Mouse (Mus musculus) gastrocnemius, postnatal 14 days (tissue): ENCODE data around the gene Sgms1. TPM values are rescaled to one million over a fixed set of nuclear protein-coding genes. Genes with fewer than 3 reads are reported as not detected.

Source experiments
- DNase-seq: peaks from one replicate; pipeline ENCODE4 v3.0.0; 2021; ENCODE audit warnings: mixed read lengths
- intact Hi-C: fragments of 180-260 bp; cut with DNase I; formaldehyde crosslinking; loops from one replicate; pipeline ENCODE4 v1.15.1; 2025; ENCODE audit warnings: low total_unique reads
- total RNA-seq, 2 experiments: library from RNA; stranded (reverse); gene quantifications; 2 replicates each; pipeline ENCODE4 v1.2.3; 2021

Gene Sgms1
- total RNA-seq, 2 experiments from 2014 or later, result 35.2 to 55.0 TPM

DNA sequence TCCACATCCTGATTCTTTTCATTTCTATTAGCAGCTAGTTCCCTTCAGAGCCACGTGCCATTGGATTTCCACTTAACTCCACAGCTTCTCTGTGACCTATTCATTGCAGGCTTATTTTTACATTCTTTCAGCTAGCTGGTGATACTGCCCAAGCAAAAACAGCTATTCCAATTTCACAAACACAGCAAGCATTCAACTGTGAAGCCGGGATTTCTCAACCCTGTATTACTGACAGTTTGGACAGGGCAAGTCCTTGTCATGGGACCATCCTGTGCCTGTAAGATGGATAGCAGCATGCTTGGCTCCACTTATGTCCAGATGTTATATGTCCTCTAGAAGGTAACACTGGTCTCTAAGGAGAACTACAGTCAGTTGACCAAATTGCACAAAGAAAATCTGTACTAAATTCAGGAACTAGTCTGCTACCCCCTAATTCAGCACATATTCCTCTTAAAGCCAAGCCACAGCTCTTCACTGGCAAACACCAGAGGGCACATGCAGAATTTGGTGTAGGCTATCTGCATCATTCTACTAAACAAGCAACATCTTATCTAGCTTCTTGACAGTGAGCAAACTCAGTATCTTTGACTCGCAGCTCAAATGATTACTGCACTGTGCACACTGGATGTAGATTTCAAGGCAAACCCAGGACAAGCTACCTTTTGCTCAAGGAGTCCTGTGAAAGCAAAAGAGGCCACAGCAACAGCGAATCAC is 189.5 kb downstream of the Sgms1 start:
- no peak for DNase-seq
- intact Hi-C loops, result no loop called here

GRCm38 (mm10) chr19:32199133-32199532 is 190.4 kb downstream of the Sgms1 start:
- intact Hi-C loops, result no loop called here
- DNase-seq, result no peak

DNA sequence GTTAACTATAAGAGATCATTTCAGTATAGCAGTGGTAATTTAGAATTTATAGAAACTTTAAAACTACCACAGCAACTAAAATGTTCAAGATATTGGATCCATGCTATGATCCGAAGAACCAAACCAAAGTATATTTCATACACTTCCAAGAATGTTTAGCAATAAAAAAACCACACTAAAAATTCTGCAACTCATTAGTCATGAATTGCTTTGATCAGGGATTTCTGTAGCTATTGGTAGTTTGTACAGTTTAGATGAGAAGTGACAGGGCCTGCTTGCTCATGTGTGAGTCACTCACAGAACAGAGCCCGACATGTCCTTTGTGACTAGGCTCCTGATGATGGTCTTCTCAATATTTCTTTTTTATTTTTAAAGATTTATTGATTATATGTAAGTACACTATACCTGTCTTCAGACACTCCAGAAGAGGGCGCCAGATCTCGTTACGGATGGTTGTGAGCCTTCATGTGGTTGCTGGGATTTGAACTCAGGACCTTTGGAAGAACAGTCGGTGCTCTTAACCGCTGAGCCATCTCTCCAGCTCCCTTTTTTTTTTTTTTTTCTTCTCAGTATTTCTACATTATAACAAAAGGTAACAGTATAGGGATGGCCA is 190.9 kb downstream of the Sgms1 start:
- intact Hi-C loops, result no loop called here
- DNase-seq, result no peak

DNA sequence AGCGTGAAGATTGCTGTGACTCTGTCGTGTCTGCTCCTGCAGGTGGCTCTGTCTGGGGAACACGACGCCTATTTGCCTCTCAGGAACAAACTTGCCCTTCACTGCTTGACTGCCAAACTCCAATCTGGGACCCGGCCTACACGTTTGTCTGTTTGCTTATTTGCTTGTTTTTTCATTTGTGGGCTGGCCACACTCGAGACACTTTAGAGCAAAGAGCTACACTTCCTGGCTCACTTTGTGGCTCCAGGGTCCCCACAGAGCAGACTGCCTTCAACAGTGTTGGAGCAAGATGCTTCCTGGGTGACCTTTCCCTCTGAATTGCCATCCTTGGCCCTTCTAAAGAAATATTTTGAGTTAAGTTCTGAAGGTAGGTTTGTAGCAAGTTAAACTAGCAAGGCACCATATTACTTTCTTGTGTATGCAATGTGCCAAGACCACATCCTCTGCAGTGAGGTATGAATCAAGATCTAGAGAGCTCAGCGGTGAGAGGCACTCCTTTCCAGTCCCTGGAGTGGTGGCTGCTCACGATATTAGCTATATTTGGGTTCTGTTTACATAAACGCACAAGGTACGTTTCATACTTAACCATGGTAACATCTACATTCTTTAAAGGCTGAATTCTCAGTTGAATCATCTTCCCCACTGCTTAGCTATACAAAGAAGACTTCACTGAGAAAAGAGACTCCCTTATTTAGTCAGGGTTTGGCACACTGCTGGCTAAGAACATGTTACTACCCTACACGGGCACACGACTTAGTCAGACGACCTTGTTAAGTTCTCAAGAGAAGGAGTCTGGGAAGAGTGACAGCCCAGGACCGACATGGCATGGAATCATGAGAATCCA is 192.3 kb downstream of the Sgms1 start:
- DNase-seq, result no peak
- intact Hi-C loops, result no loop called here

DNA sequence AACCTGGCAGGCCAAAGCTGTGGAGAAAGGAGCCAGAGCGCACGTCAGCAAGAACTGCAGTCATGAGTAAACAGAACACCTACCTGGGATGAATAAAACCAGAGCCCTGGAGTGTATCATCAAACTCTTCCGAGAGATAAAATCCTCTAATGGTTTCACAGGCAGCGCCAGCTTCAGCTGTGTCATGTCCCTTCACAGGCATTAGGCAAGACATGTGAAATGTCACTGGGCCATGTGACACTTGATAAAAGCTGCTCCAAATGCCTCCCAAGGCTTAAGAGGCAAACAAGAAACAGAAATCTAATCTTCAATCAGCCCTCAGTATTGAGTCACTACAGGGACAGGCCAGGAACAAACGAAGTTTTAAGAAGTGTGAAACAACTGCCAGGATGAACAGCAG is 193.3 kb downstream of the Sgms1 start:
- intact Hi-C loops, result no loop called here
- no peak for DNase-seq

DNA sequence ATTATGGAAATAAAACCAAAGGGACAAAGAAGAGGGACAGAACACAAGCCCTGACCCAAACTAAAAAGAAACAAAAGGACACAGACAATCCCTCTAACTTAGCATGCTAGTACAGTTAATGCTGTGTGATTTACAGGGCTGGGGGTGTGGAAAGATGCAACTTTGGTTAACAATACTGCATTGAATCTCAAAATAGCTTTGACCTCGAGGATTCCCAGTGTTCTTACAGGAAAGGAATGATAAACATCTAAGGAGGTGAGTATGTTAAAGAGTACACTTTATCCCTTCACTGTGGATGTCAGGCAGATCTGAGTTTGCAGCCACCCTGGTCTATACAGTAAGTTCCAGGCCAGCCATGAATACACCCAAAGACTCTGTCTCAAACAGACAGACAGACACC is 194.7 kb downstream of the Sgms1 start:
- intact Hi-C loops, result no loop called here
- no peak for DNase-seq

GRCm38 (mm10) chr19:32194074-32194473 is 195.4 kb downstream of the Sgms1 start:
- intact Hi-C loops, result no loop called here
- DNase-seq, result no peak

- intact Hi-C loops, result no loop called here
- DNase-seq, result no peak
Measured at GRCm38 (mm10) chr19:32191596-32191995, 197.9 kb downstream of the Sgms1 start.

- intact Hi-C loops, result no loop called here
- no peak for DNase-seq
Measured at GRCm38 (mm10) chr19:32189961-32190360, 199.6 kb downstream of the Sgms1 start.

- intact Hi-C loops, result no loop called here
- no peak for DNase-seq
Measured at GRCm38 (mm10) chr19:32189036-32189436, 200.5 kb downstream of the Sgms1 start.

DNA sequence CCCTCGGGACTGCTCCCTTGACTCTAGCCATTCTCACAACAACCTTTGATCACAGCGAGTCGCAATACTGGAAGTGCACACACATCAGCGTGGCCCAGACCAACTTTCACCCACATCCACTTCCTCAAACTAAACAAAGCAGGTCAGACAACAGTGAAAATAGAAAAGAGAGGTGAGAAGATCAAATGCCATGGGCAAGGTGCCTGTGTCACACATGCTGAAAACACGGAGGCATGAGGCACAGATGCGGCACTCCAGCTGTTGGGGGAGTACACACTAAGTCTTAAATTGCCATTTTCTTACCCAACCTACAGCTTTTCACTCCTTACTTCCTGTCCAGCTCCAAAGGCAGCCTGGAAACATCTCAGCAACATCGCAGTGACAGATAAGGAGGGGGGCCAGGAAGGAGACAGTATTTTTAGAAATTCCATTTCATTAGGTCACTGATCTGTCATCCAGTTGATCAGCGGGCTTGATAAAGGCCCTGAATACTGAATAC is 202.9 kb downstream of the Sgms1 start:
- no peak for DNase-seq
- intact Hi-C loops, result no loop called here

GRCm38 (mm10) chr19:32183005-32183404 is 206.5 kb downstream of the Sgms1 start:
- intact Hi-C loops, result no loop called here
- no peak for DNase-seq

- intact Hi-C loops, result no loop called here
- DNase-seq, result no peak
Measured at GRCm38 (mm10) chr19:32182471-32182870, 207.0 kb downstream of the Sgms1 start.

DNA sequence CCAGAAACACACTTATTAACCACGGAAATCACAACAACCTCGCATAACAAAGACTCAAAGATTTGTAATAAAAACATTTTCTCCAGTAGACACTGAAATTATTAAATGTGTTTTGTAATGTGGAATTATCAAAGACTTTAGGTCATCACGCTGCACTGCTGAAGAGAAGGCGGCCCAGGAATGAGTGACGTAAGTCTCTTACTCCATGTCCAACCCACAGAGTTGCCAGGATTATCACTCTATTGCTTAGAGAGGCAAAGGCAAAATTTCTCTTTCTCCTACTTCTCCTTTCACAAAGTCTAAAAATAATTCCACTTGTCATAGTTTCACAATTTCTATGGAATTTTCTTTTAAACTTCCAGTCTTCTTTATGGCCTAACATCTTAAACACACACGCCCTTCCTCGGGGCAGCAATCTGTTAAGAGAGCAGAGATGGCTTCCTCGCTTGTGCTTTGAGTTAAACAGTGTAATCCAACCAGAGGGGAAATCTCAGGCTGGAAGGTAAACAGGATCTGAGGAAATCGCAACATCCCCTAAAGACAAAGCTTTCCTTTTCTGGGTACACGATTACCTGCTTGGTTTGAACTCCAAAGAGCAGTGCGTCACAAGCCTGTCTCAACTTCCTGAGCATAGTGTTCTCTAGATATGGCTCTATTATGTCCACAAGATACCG is 207.7 kb downstream of the Sgms1 start:
- DNase-seq, result no peak
- intact Hi-C loops, result no loop called here

DNA sequence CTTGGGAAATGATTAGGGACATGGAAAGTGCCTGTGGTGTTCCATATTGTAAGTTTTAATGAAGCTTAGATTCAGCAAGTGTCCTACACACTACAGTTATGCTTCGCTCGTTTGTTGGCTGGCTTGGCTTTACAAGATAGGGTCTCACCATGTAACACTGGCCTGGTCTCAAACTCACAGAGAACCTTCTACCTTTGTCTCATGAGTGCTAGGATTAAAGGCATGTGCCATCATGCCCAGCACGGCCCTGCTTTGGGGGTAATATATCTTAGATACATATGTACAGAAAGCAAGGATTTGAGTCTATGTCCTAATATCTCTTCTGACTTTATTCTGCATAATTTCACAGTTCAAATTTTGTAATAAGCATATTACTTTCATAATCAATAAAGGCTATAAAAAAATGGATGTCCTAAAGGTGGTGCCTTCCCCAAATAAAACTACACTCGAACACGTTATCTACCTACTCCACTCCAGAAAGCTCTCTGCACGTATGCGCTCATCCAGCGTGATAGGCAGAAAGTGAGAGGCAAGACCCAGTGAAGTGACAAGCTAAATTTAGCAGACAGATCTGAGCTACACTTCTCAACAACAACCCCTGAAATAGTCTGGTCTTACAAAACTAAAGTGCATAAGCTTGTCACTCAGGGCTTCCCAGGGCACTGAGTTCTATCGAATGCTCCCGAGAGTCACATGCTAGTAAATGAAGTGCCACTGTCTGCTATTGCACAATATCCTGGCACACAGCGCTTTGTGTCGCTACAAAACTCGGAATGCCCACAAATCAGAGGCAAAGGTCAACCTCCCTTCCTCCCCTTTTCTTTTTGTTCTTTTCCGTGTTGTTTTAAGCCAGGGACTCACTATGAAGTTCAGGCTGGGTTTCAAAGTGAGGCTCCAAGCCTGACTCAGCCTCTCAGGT is 208.5 kb downstream of the Sgms1 start:
- DNase-seq, result peak; percentile 25
- intact Hi-C loops, result no loop called here

GRCm38 (mm10) chr19:32179978-32180413 is 209.5 kb downstream of the Sgms1 start:
- intact Hi-C loops, result no loop called here
- DNase-seq, result no peak

GRCm38 (mm10) chr19:32179514-32179913 is 210.0 kb downstream of the Sgms1 start:
- intact Hi-C loops, result no loop called here
- no peak for DNase-seq

GRCm38 (mm10) chr19:32178161-32178560 is 211.4 kb downstream of the Sgms1 start:
- intact Hi-C loops, result no loop called here
- no peak for DNase-seq

DNA sequence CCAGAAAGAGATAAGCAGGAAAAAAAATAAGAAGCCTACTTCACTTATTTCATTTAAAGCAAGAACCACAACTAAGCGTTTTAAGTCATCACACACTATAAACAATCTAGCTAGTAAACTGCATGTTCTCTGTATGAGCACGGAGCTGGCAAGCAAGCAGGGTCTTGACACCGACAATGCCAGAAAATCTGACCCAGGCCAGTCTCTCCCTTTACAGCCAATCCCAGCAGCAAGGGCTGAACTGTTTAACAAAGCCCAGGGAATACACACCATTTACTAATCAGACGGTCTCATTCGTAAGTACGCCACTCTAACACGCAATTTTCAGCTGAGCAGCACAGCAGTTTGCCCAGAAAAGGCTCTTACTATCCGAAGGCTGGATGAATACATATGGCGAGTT is 213.1 kb downstream of the Sgms1 start:
- intact Hi-C loops, result no loop called here
- DNase-seq, result no peak
